Mouse (Mus musculus) 3T3-L1 (cell line): Measurements from ENCODE around the gene Tnrc6a.

Experiments
- DNase-seq: peaks from one replicate; pipeline ENCODE4 v3.0.0-alpha.2; 2015; ENCODE audit warnings: low read depth, low spot score

Tnrc6a gene

DNA sequence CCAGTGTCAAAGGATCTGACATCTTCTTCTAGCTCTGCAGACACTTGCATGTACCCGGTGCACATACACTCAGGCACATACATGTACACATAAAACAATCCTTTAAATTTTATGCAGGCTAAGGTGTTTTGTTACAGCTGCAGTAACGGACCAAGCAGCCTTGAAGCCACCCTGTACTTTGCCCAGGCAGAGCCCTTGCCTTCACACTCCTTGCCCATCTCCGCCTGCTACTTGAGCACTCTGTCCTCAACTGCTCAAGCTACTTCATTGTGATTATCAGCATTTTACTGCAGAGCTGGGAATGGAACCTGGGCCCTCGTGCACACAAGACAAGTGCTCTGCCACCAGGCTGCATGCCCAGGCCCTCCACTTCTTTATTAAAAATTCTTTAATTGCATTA is 101.5 kb downstream of the Tnrc6a start:
- no peak for DNase-seq

DNA sequence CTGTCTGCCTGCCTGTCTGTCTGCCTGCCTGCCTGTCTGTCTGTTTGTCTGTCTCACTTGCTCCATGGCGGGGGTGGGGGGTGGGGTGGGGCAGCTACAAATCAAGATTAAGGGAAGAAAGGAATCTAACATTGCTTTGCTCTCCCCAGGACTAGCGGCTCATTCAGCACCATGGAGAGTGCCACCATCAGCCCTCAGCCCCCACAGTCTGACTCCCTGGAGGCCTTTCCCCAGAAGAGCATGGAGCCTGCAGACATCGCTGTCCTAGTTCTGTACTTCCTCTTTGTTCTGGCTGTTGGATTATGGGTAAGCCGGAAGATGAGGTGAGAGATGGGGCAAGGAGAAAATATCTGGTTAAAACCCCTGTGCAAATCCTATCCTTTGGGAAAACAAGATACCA is 111.8 kb downstream of the Tnrc6a start:
- DNase-seq = peak; percentile 40

DNA sequence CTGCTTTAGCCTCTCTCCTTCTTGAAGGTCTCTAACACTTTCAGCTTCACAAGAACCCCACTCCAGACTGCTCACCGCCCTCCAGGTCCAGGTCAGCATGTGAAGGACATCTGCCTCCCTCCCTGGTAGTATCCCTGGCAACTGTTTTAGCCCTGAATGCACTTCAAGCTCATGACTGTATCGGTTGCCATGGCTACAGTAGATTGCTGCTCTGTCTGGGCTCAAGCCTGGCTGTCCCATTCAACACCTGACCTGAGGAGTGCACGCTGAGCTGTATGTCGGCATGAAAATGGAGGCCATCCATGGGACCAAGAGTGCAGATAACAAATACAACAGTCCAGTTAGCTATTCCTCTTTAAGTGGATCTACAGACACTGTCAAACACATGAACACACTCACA is 114.9 kb downstream of the Tnrc6a start:
- DNase-seq = no peak

DNA sequence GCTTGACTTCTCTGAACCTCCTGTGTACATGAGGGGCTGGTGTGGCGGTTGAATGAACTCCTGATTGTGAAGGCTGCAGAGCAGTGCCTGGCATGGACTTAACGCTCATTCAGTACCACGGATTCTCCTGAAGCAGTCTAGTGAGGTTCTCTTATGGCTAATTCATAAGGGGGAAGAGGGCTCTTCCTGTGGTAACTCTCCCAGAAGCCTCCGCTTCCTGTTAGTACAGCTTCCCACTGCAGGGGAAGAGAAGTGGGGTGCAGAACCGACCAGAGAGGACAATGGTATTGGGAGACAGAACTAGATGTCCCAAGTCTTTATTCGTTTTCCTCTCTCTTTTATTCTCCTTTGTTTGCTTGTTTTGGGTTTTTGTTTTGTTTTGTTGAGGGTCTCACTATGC is 116.4 kb downstream of the Tnrc6a start:
- no peak for DNase-seq

DNA sequence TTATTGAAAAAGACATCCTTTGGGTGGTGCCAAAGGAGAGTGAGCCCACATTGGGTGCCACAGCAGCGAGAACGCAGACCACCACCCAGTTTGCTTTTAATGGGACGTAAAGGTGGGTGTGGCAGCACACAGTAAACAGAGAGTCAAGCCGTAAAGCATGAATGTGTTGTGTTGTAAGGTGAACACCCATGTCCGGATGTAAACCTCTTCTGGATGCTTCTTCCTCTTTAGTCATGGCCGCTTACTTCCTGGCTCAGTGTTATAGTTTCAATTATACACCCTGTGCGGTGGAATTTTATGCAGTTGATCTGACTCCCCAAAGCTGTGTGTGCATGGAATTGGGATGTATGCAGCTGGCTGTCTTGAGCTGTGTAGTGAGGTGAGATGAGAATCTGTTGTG is 118.6 kb downstream of the Tnrc6a start:
- DNase-seq = no peak

DNA sequence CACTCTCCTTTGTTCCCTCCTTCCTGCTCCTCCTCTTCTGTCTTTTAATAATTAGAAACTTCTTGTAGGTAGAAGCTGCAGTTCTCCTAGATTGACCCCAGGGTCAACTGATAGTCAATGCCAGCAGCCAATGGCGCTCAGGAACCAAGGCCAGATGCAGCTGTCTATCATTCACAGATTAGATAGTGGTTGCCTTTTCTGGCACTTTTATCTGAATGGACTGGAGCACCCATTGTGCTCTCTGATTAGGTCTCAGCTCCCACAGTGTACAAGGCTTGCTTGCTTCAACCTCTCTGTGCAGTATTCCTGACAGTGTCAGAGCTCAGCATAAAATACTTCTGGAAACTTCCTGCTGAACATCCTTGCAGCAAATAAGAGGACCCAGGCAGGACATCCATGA is 121.1 kb downstream of the Tnrc6a start:
- no peak for DNase-seq
